In the genomic region with DNA sequence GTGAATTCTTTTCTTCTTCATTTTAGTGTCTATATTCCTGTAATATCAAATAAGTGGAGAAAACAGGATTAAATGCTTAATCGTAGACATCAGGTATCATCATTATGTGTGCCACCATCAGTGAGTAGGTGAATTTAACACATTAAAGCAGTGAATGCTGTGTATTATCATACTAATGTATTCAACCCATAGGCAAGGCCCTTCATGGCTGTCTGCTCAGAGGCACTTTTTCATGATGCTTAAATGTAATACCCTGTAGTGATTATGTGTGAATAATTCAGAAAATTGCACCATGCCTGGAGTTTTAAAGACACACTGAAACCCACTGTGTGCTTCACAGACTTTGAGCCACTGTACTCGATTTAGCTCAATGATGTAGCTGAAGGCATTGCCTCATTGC, we compare ENCODE assay signal across 16 mouse cellular contexts.
"Had no signal": no experiment of that assay in that cellular context is flagged by ENCODE, and none has a peak within 500 bp of the region (broad histone marks: within the 10 kb centered on the region; RNA-seq: fewer than 3 reads in every experiment).

No protein-coding gene starts in this region.

- H3K27me3 ChIP-seq: kidney, embryonic 15.5 days; limb, embryonic 12.5 days; limb, embryonic 15.5 days had no signal

- DNase-seq: kidney, adult 11 months; kidney, adult 8-10 months; kidney, postnatal 10 days; kidney, postnatal 36 days; left cerebral cortex, postnatal 4 days; liver, postnatal 0 days; lung, embryonic 14.5 days; thymus, adult 18-20 months; thymus, postnatal 36 days had no signal

- H3K9ac ChIP-seq: kidney, embryonic 15.5 days; limb, embryonic 12.5 days; limb, embryonic 15.5 days; liver, embryonic 14.5 days; liver, postnatal 0 days; lung, embryonic 14.5 days had no signal

- H3K4me1 ChIP-seq: kidney, embryonic 15.5 days; limb, embryonic 12.5 days; limb, embryonic 15.5 days had no signal

- H3K36me3 ChIP-seq: kidney, embryonic 15.5 days; limb, embryonic 12.5 days; limb, embryonic 15.5 days had no signal

- H3K4me3 ChIP-seq: kidney, embryonic 15.5 days; limb, embryonic 12.5 days; limb, embryonic 15.5 days had no signal

- ATAC-seq: liver, postnatal 0 days; lung, postnatal 0 days had no signal

- H3K9me3 ChIP-seq: kidney, embryonic 15.5 days; limb, embryonic 12.5 days; limb, embryonic 15.5 days had no signal

- H3K4me2 ChIP-seq: kidney, embryonic 15.5 days; limb, embryonic 12.5 days; limb, embryonic 15.5 days; liver, embryonic 11.5 days; lung, embryonic 14.5 days had no signal

- H3K27ac ChIP-seq: kidney, embryonic 15.5 days; limb, embryonic 12.5 days; limb, embryonic 15.5 days; liver, embryonic 14.5 days; macrophage had no signal
